ENCODE assay signal across 25 mouse cellular contexts in genomic region chr19:11516845-11517244, GRCm38 (mm10). TPM values are rescaled to one million over a fixed set of nuclear protein-coding genes. Genes with fewer than 3 reads are reported as not detected.
DNase-seq lines count a peak whose midpoint lies in the region; ATAC-seq lines count a peak whose summit lies in the region.
"Had no signal": no experiment of that assay in that cellular context is flagged by ENCODE, and none has a peak within 500 bp of the region (broad histone marks: within the 10 kb centered on the region; RNA-seq: fewer than 3 reads in every experiment).

No protein-coding gene starts in this region.

- H3K27me3 ChIP-seq in heart, embryonic 16.5 days (ENCODE audit: control insufficient read depth, insufficient read depth, low read length): no peaks in the 10 kb centered on the region
- H3K27me3 ChIP-seq in hindbrain, embryonic 16.5 days (replicated peaks; ENCODE audit: control insufficient read depth, insufficient read depth, low read length): no peaks in the 10 kb centered on the region
- H3K27me3 ChIP-seq: embryonic facial prominence, embryonic 12.5 days; hindbrain, embryonic 15.5 days; liver, embryonic 13.5 days; megakaryocyte, embryonic 14.5 days; neural tube, embryonic 12.5 days had no signal

- H3K79me2 ChIP-seq in macrophage (ENCODE audit: inconsistent target): peaks cover 46% of the 10 kb centered on the region

- peak; percentile 63; the same call in 1 of the 2 replicates for ATAC-seq in heart, embryonic 16.5 days (replicated peaks; ENCODE audit: extremely low read depth, insufficient read depth, low FRiP score)
- peak; percentile 62 for ATAC-seq in CD4-positive, CD25-positive, alpha-beta regulatory T cell, adult 4 months
- ATAC-seq in hindbrain, embryonic 16.5 days: no peak
- ATAC-seq in erythroblast, adult 5-6 weeks (replicated peaks; ENCODE audit: low FRiP score, poor library complexity, severe bottlenecking): no peak
- ATAC-seq: midbrain, embryonic 16.5 days had no signal

- no peaks in the 10 kb centered on the region for H3K4me1 ChIP-seq in heart, embryonic 16.5 days (ENCODE audit: control insufficient read depth, insufficient read depth, low read length)
- H3K4me1 ChIP-seq in hindbrain, embryonic 16.5 days (ENCODE audit: control insufficient read depth, insufficient read depth, low read depth, low read length): no peaks in the 10 kb centered on the region
- H3K4me1 ChIP-seq: embryonic facial prominence, embryonic 12.5 days; hindbrain, embryonic 15.5 days; liver, embryonic 13.5 days; megakaryocyte, embryonic 14.5 days; neural tube, embryonic 12.5 days had no signal

- H3K9me3 ChIP-seq in heart, embryonic 16.5 days (replicated peaks; ENCODE audit: control insufficient read depth, low read length): no peaks in the 10 kb centered on the region
- no peaks in the 10 kb centered on the region for H3K9me3 ChIP-seq in hindbrain, embryonic 16.5 days (ENCODE audit: control insufficient read depth, low read length)
- H3K9me3 ChIP-seq: embryonic facial prominence, embryonic 12.5 days; hindbrain, embryonic 15.5 days; liver, embryonic 13.5 days; megakaryocyte, embryonic 14.5 days; neural tube, embryonic 12.5 days had no signal

- H3K27ac ChIP-seq in heart, embryonic 16.5 days (ENCODE audit: low read length): no peak overlapping the region
- H3K27ac ChIP-seq in macrophage: peak overlapping the region; percentile 92
- no peak overlapping the region for H3K27ac ChIP-seq in hindbrain, embryonic 16.5 days (ENCODE audit: low read depth, low read length)
- H3K27ac ChIP-seq: embryonic facial prominence, embryonic 12.5 days; hindbrain, embryonic 15.5 days; liver, embryonic 13.5 days; neural tube, embryonic 12.5 days had no signal

- DNase-seq in heart, adult 8-10 months (ENCODE audit: low spot score): no peak
- peak; percentile 45 to 54 for DNase-seq in thymus, postnatal 10 days (ENCODE audit: low spot score in 2 of 2)
- DNase-seq in adrenal gland, postnatal 10 days: no peak
- DNase-seq: adrenal gland, adult 2 months; cerebellum, adult 2 months; gastrocnemius, postnatal 14 days; kidney, adult 18-20 months; kidney, postnatal 10 days; liver, embryonic 13.5 days had no signal

- H3K4me2 ChIP-seq in heart, embryonic 16.5 days (ENCODE audit: low read depth, low read length): no peak overlapping the region
- H3K4me2 ChIP-seq in hindbrain, embryonic 16.5 days (ENCODE audit: low read length): no peak overlapping the region
- H3K4me2 ChIP-seq: embryonic facial prominence, embryonic 12.5 days; heart, embryonic 11.5 days; hindbrain, embryonic 15.5 days; liver, embryonic 13.5 days; neural tube, embryonic 12.5 days had no signal

- WGBS in heart, embryonic 16.5 days: 37% methylated on average over 4 of the region's 4 CpGs
- 45% methylated on average over 4 of the region's 4 CpGs for WGBS in macrophage (ENCODE audit: missing documents)
- 79% methylated on average over 4 of the region's 4 CpGs for WGBS in hindbrain, embryonic 16.5 days

- no peak overlapping the region for H3K9ac ChIP-seq in heart, embryonic 16.5 days (ENCODE audit: low read length)
- H3K9ac ChIP-seq in hindbrain, embryonic 16.5 days (ENCODE audit: low read depth, low read length): no peak overlapping the region
- H3K9ac ChIP-seq: embryonic facial prominence, embryonic 12.5 days; hindbrain, embryonic 15.5 days; liver, embryonic 13.5 days; neural tube, embryonic 12.5 days had no signal

- no peak overlapping the region for H3K4me3 ChIP-seq in heart, embryonic 16.5 days (ENCODE audit: low read length)
- H3K4me3 ChIP-seq in macrophage (ENCODE audit: inconsistent target): no peak overlapping the region
- H3K4me3 ChIP-seq in hindbrain, embryonic 16.5 days (ENCODE audit: low read length): no peak overlapping the region
- H3K4me3 ChIP-seq: embryonic facial prominence, embryonic 12.5 days; hindbrain, embryonic 15.5 days; liver, embryonic 13.5 days; megakaryocyte, embryonic 14.5 days; neural tube, embryonic 12.5 days had no signal

- H3K36me3 ChIP-seq in heart, embryonic 16.5 days (ENCODE audit: control insufficient read depth, insufficient read depth): no peaks in the 10 kb centered on the region
- peaks cover 11% of the 10 kb centered on the region; the same call in 1 of the 2 replicates for H3K36me3 ChIP-seq in macrophage (ENCODE audit: inconsistent target)
- no peaks in the 10 kb centered on the region for H3K36me3 ChIP-seq in hindbrain, embryonic 16.5 days (ENCODE audit: control insufficient read depth, insufficient read depth, low read length)
- H3K36me3 ChIP-seq: embryonic facial prominence, embryonic 12.5 days; hindbrain, embryonic 15.5 days; liver, embryonic 13.5 days; neural tube, embryonic 12.5 days had no signal

RNA-seq across cellular contexts. Expression of gene Ms4a6b, which starts 0.5 kb away (rescaled TPM):
- polyA plus RNA-seq in heart, embryonic 16.5 days (2015; fragmentation: Nextera tagmentation; extraction: Ambion mirVana): 4.8 and 7.9 TPM in 2 replicates
- total RNA-seq in heart, adult 8-10 months (2022): 1 to 10 TPM; 2.4 to 5.9 (median 3.6) TPM
- polyA plus RNA-seq in CD4-positive, CD25-positive, alpha-beta regulatory T cell, adult 4 months (2017; shearing (Covaris generic)): 1,000 to 10,000 TPM; 1,239 to 1,299 TPM
- total RNA-seq in macrophage (2018; cell fraction: chromatin; rRNA removed): 100 to 1,000 TPM in 20 of 26 experiments, 10 to 100 TPM in 6; 18.4 to 667 (median 279) TPM
- total RNA-seq in macrophage (2018; cell fraction: cytosol; rRNA removed): 100 to 1,000 TPM; 132 to 513 (median 319) TPM
- total RNA-seq in macrophage (2018; cell fraction: nucleus; rRNA removed): 100 to 1,000 TPM in 23 of 26 experiments, 10 to 100 TPM in 3; 56.3 to 614 (median 322) TPM
- 182 to 404 TPM (median 188 TPM) in 3 replicates for polyA plus RNA-seq in macrophage (2018)
- polyA plus RNA-seq in hindbrain, embryonic 16.5 days (2015; fragmentation: Nextera tagmentation; extraction: Ambion mirVana): 2.2 and 3.1 TPM in 2 replicates
- 1 to 10 TPM; 5.0 to 8.3 TPM for total RNA-seq in adrenal gland, postnatal 10 days (2021)
- total RNA-seq in erythroblast, adult 5-6 weeks (2015; ENCODE audit: low replicate concordance): 16.3 and 30.7 TPM in 2 replicates
- 6.0 and 12.7 TPM in 2 replicates for total RNA-seq in erythroblast, adult 5-6 weeks (2017; ENCODE audit: low replicate concordance)

RNA-seq across cellular contexts. Expression of gene Ms4a4d, which starts 19.8 kb away (rescaled TPM):
- polyA plus RNA-seq in heart, embryonic 16.5 days (2015; fragmentation: Nextera tagmentation; extraction: Ambion mirVana): 0.93 and 1.1 TPM in 2 replicates
- 1 to 10 TPM; 4.9 to 6.9 (median 6.7) TPM for total RNA-seq in heart, adult 8-10 months (2022)
- 1 to 10 TPM; 3.9 to 6.3 TPM for polyA plus RNA-seq in CD4-positive, CD25-positive, alpha-beta regulatory T cell, adult 4 months (2017; shearing (Covaris generic))
- total RNA-seq in macrophage (2018; cell fraction: chromatin; rRNA removed): under 1 TPM in 4 of 26 experiments, not detected in 22; 0.38 to 0.81 (median 0.64) TPM
- total RNA-seq in macrophage (2018; cell fraction: cytosol; rRNA removed): not detected
- 1 to 10 TPM in 1 of 26 experiments, under 1 TPM in 4, not detected in 21; 0.46 to 1.3 (median 0.65) TPM for total RNA-seq in macrophage (2018; cell fraction: nucleus; rRNA removed)
- not detected in 3 replicates for polyA plus RNA-seq in macrophage (2018)
- not detected in 2 replicates for polyA plus RNA-seq in hindbrain, embryonic 16.5 days (2015; fragmentation: Nextera tagmentation; extraction: Ambion mirVana)
- total RNA-seq in adrenal gland, postnatal 10 days (2021): 1 to 10 TPM; 1.1 to 1.5 TPM
- total RNA-seq in erythroblast, adult 5-6 weeks (2015; ENCODE audit: low replicate concordance): not detected in 2 replicates
- not detected in 2 replicates for total RNA-seq in erythroblast, adult 5-6 weeks (2017; ENCODE audit: low replicate concordance)
- total RNA-seq: common myeloid progenitor, adult 5-6 weeks; left cerebral cortex, adult 8-10 months had no signal
- polyA plus RNA-seq: hindbrain, embryonic 15.5 days; midbrain, embryonic 16.5 days; neural tube, embryonic 12.5 days had no signal

RNA-seq across cellular contexts. Expression of gene Gm8369, which starts 31.1 kb away (rescaled TPM):
- polyA plus RNA-seq in heart, embryonic 16.5 days (2015; fragmentation: Nextera tagmentation; extraction: Ambion mirVana): not detected in 2 replicates
- total RNA-seq in heart, adult 8-10 months (2022): under 1 TPM in 2 of 4 experiments, not detected in 2; 0.40 to 0.57 TPM
- polyA plus RNA-seq in CD4-positive, CD25-positive, alpha-beta regulatory T cell, adult 4 months (2017; shearing (Covaris generic)): 100 to 1,000 TPM; 420 to 532 TPM
- 100 to 1,000 TPM in 1 of 26 experiments, 10 to 100 TPM in 21, 1 to 10 TPM in 4; 2.7 to 111 (median 42.1) TPM for total RNA-seq in macrophage (2018; cell fraction: chromatin; rRNA removed)
- total RNA-seq in macrophage (2018; cell fraction: cytosol; rRNA removed): 1 to 10 TPM in 22 of 26 experiments, under 1 TPM in 4; 0.85 to 8.7 (median 3.2) TPM
- 10 to 100 TPM in 22 of 26 experiments, 1 to 10 TPM in 4; 1.7 to 88.4 (median 28.7) TPM for total RNA-seq in macrophage (2018; cell fraction: nucleus; rRNA removed)
- polyA plus RNA-seq in macrophage (2018): 0.80 to 5.0 TPM (median 2.0 TPM) in 3 replicates
- not detected in 2 replicates for polyA plus RNA-seq in hindbrain, embryonic 16.5 days (2015; fragmentation: Nextera tagmentation; extraction: Ambion mirVana)
- 1 to 10 TPM in 1 of 2 experiments, under 1 TPM in 1; 1.00 to 1.1 TPM for total RNA-seq in adrenal gland, postnatal 10 days (2021)
- 1.3 and 14.4 TPM in 2 replicates for total RNA-seq in erythroblast, adult 5-6 weeks (2015; ENCODE audit: low replicate concordance)
- total RNA-seq in erythroblast, adult 5-6 weeks (2017; ENCODE audit: low replicate concordance): not detected in 2 replicates
- total RNA-seq: adrenal gland, adult 2 months; heart, postnatal 25 days had no signal
- polyA plus RNA-seq: adrenal gland, adult 2 months; cerebellum, adult 2 months; embryonic facial prominence, embryonic 12.5 days; heart, embryonic 11.5 days; hindbrain, embryonic 15.5 days; limb, embryonic 11.5 days; liver, embryonic 13.5 days; lung, embryonic 16.5 days; midbrain, embryonic 16.5 days; neural tube, embryonic 12.5 days had no signal

RNA-seq across cellular contexts. Expression of gene Ms4a6c, which starts 47.7 kb away (rescaled TPM):
- polyA plus RNA-seq in heart, embryonic 16.5 days (2015; fragmentation: Nextera tagmentation; extraction: Ambion mirVana): 3.2 and 4.2 TPM in 2 replicates
- total RNA-seq in heart, adult 8-10 months (2022): 1 to 10 TPM; 3.7 to 4.7 (median 4.1) TPM
- 10 to 100 TPM; 13.4 to 20.1 TPM for polyA plus RNA-seq in CD4-positive, CD25-positive, alpha-beta regulatory T cell, adult 4 months (2017; shearing (Covaris generic))
- total RNA-seq in macrophage (2018; cell fraction: chromatin; rRNA removed): 100 to 1,000 TPM in 23 of 26 experiments, 10 to 100 TPM in 3; 89.1 to 739 (median 400) TPM
- 1,000 to 10,000 TPM in 12 of 26 experiments, 100 to 1,000 TPM in 14; 423 to 1,309 (median 781) TPM for total RNA-seq in macrophage (2018; cell fraction: cytosol; rRNA removed)
- total RNA-seq in macrophage (2018; cell fraction: nucleus; rRNA removed): 100 to 1,000 TPM; 190 to 948 (median 542) TPM
- polyA plus RNA-seq in macrophage (2018): 546 to 786 TPM (median 561 TPM) in 3 replicates
- 2.2 and 2.5 TPM in 2 replicates for polyA plus RNA-seq in hindbrain, embryonic 16.5 days (2015; fragmentation: Nextera tagmentation; extraction: Ambion mirVana)
- total RNA-seq in adrenal gland, postnatal 10 days (2021): 1 to 10 TPM; 4.7 to 8.4 TPM
- 39.6 and 40.1 TPM in 2 replicates for total RNA-seq in erythroblast, adult 5-6 weeks (2015; ENCODE audit: low replicate concordance)
- 22.8 and 32.6 TPM in 2 replicates for total RNA-seq in erythroblast, adult 5-6 weeks (2017; ENCODE audit: low replicate concordance)

Comparison
In these comparisons a context has a peak if more than half of its experiments do, and no peak if none do; other contexts are left out.
1. ATAC-seq: peak in heart, embryonic 16.5 days (single experiment) and CD4-positive, CD25-positive, alpha-beta regulatory T cell, adult 4 months (single experiment); none in hindbrain, embryonic 16.5 days (single experiment) and erythroblast, adult 5-6 weeks (single experiment).
2. DNase-seq: peak in thymus, postnatal 10 days (2 of 2); none in heart, adult 8-10 months (single experiment) and adrenal gland, postnatal 10 days (single experiment).
3. RNA of gene Ms4a6b, which starts 0.5 kb away (polyA plus RNA-seq): 1,239 to 1,299 TPM in CD4-positive, CD25-positive, alpha-beta regulatory T cell, adult 4 months and 182 to 404 TPM in macrophage; 4.8 to 7.9 TPM in heart, embryonic 16.5 days and 2.2 to 3.1 TPM in hindbrain, embryonic 16.5 days; every median in the first group is over 10 times any median in the second.
4. RNA of gene Gm8369, which starts 31.1 kb away (polyA plus RNA-seq): 420 to 532 TPM in CD4-positive, CD25-positive, alpha-beta regulatory T cell, adult 4 months; 0.80 to 5.0 TPM in macrophage, not detected in heart, embryonic 16.5 days and not detected in hindbrain, embryonic 16.5 days; every median in the first group is over 10 times any median in the second.